Mouse (Mus musculus) kidney, embryonic 16.5 days (tissue): Measurements from ENCODE around the gene Fcrls. TPM values are rescaled to one million over a fixed set of nuclear protein-coding genes. Genes with fewer than 3 reads are reported as not detected.

ENCODE experiments used
- ATAC-seq: fragments of 200-750 bp; cut with Nextera tagmentation; 2 replicates; pipeline ENCODE4 v1.8.0; 2017; ENCODE audit warnings: moderate TSS enrichment; ENCODE audit not compliant: low FRiP score, low TSS enrichment
- H3K27ac ChIP-seq: fragments of 300-500 bp; sonication (generic); 2 replicates; pipeline ENCODE4 v1.5.1; 2014; ENCODE audit warnings: low read length
- H3K27me3 ChIP-seq: fragments of 300-500 bp; sonication (generic); 2 replicates; pipeline ENCODE4 v1.6.1; 2014; ENCODE audit warnings: low read length, control low read depth, mixed read lengths; ENCODE audit not compliant: insufficient read depth
- H3K36me3 ChIP-seq: fragments of 300-500 bp; sonication (generic); 2 replicates; pipeline ENCODE4 v1.6.1; 2014; ENCODE audit warnings: low read length, control low read depth, mixed read lengths; ENCODE audit not compliant: insufficient read depth
- H3K4me1 ChIP-seq: fragments of 300-500 bp; sonication (generic); 2 replicates; pipeline ENCODE4 v1.6.1; 2014; ENCODE audit warnings: low read length, control low read depth, mixed read lengths; ENCODE audit not compliant: insufficient read depth
- H3K4me2 ChIP-seq: fragments of 300-500 bp; sonication (generic); replicated peaks from 2 replicates; pipeline ENCODE4 v1.6.1; 2014; ENCODE audit warnings: low read depth, low read length
- H3K4me3 ChIP-seq: fragments of 300-500 bp; sonication (generic); 2 replicates; pipeline ENCODE4 v1.5.1; 2014; ENCODE audit warnings: mild to moderate bottlenecking, low read length
- H3K9ac ChIP-seq: fragments of 300-500 bp; sonication (generic); replicated peaks from 2 replicates; pipeline ENCODE4 v1.6.1; 2014; ENCODE audit warnings: low read length
- H3K9me3 ChIP-seq: fragments of 300-500 bp; sonication (generic); 2 replicates; pipeline ENCODE4 v1.6.1; 2016; ENCODE audit warnings: low read length, control low read depth
- WGBS: fragments of 180-500 bp; shearing (Covaris S2); extraction: QIAGEN DNeasy Blood & Tissue Kit; methylation state at CpG from one replicate; pipeline ENCODE4 v1.1.7; 2014; 5-methylcytosine and 5-hydroxymethylcytosine counted together
- polyA plus RNA-seq: library from polyadenylated mRNA; unstranded; fragments of >200 nt; fragmentation: Nextera tagmentation; extraction: Ambion mirVana; gene quantifications from 2 replicates; pipeline ENCODE4 v1.2.1, GENCODE M21; 2015

The Fcrls gene
- polyA plus RNA-seq: 5.4 and 5.6 TPM in 2 replicates

DNA sequence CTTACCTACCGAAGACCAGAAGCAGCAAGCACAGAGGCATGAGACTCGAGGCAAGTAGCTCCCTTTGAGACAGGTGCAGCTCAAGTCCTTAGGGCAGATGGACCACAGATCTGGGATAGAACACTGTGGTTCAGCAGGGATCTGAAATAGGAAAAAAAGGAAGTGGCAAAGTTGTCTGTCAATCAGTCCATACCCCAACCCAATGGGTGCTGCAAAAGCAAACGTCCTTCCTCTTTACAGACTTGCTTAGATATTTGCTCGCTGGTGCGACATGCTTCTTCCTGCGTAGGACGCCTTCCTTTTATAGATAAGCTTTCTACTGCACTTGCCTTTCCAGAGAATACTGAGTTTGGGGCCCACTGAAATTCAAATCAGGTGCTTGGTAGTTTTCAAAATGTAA is at the start of gene Fcrls:
Fcrls (minus strand) TSS at position 303 of the 400 bp plus-strand sequence.
- H3K4me2 ChIP-seq: no peak within 1 kb of the TSS
- ATAC-seq: no peak
- H3K9me3 ChIP-seq: no peaks in the 10 kb centered on the region
- no peaks in the 10 kb centered on the region for H3K27me3 ChIP-seq
- WGBS: 88% methylated on average over 7 of the region's 7 CpGs
- no peak within 1 kb of the TSS for H3K9ac ChIP-seq
- no peak within 1 kb of the TSS for H3K4me3 ChIP-seq
- H3K36me3 ChIP-seq: no peaks in the 10 kb centered on the region
- H3K27ac ChIP-seq: no peak within 1 kb of the TSS
- no peaks in the 10 kb centered on the region for H3K4me1 ChIP-seq

DNA sequence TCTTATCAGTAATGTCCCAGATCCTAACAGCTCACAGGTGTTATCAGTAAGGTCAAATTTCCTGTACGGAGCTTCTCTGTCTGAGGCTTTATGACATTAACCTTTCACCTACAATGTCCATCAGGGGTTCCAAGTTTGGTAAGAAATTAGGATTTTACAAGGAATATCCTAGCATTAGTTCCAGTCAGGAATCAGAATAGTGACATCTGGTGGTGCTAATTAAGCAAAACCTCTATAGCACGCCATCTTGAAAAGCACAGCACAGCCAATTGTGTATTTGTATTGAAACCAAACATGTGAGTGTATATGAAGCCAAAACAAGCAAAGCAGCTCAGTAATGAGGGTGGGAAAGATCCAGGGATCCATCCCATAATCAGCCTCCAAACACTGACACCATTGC is 46.4 kb upstream of the Fcrls start:
- 66% methylated on average over 2 of the region's 2 CpGs for WGBS
- Histone ChIP-seq H3K4me2 (no peak overlapping the region), H3K36me3 (no peaks in the 10 kb centered on the region), H3K9me3 (no peaks in the 10 kb centered on the region), H3K4me1 (no peaks in the 10 kb centered on the region), H3K4me3 (no peak overlapping the region), H3K27ac (no peak overlapping the region), H3K27me3 (no peaks in the 10 kb centered on the region), H3K9ac (no peak overlapping the region)
- no peak for ATAC-seq

DNA sequence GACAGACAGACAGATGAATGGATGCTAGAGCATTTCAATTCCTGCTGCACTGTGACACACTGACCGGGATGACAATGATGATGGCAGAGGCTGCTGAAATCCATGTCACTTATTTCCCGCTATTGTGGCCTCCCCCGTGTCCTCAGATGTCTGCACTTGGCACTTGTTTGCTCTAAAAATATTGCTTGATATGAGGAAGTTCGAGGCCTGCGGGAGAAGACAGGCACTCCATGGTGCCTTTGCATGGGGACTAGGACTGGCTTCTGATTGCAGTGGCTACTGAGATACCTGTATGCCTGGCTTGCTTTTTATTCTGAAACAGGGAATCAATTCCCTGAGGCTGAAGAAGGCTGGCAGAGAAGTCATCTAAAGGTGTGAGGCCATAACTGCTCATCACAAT is 36.4 kb upstream of the Fcrls start:
- no peak overlapping the region for H3K27ac ChIP-seq
- no peaks in the 10 kb centered on the region for H3K9me3 ChIP-seq
- no peaks in the 10 kb centered on the region for H3K4me1 ChIP-seq
- WGBS: 78% methylated on average over 5 of the region's 5 CpGs
- ATAC-seq: no peak
- no peaks in the 10 kb centered on the region for H3K27me3 ChIP-seq
- H3K36me3 ChIP-seq: no peaks in the 10 kb centered on the region
- no peak overlapping the region for H3K4me2 ChIP-seq
- no peak overlapping the region for H3K9ac ChIP-seq
- H3K4me3 ChIP-seq: no peak overlapping the region

DNA sequence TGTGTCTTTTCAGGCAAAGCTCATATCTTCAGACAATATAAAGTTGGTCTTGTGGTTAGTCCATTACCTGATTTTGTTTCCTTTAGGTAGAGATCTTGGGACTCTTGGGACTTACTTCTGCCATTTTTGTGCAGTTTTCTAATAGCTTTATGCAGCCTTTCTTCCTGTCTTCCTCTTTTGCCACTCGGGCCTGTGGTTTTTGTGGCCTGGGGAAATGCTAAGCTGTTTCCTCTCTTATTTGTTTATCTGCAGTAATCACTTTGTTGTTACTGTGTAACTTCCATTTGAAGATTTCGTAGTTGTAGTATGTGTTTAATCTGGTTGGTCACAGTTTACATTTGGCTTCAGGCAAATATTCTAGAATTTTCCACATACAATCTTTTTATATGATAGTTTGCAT is 10.8 kb upstream of the Fcrls start:
- no peak overlapping the region for H3K27ac ChIP-seq
- H3K27me3 ChIP-seq: no peaks in the 10 kb centered on the region
- H3K4me3 ChIP-seq: no peak overlapping the region
- no peaks in the 10 kb centered on the region for H3K9me3 ChIP-seq
- H3K4me1 ChIP-seq: no peaks in the 10 kb centered on the region
- no peak overlapping the region for H3K9ac ChIP-seq
- H3K36me3 ChIP-seq: no peaks in the 10 kb centered on the region
- ATAC-seq: no peak
- WGBS: 65% methylated on average over 2 of the region's 2 CpGs
- H3K4me2 ChIP-seq: no peak overlapping the region

DNA sequence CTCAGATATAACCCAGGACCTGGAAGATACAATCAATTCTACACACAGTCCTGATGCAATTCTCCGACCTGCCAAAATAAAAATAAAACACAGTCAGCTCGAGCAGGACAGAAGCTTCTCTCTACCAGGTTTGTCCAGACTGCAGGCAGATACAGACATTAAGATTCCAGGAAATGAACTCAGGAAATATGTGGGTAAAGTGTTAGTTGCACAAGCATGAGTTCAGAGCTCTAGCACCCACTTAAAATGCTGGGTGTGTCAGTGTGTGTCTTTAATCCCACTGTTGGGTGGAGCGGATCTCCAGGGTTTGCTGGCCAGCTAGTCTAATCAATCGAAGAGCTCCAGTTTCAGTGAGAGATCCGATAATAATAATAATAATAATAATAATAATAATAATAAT is 3.0 kb upstream of the Fcrls start:
- no peak for ATAC-seq
- H3K4me3 ChIP-seq: no peak overlapping the region
- no peaks in the 10 kb centered on the region for H3K9me3 ChIP-seq
- WGBS: 66% methylated on average over 5 of the region's 5 CpGs
- no peak overlapping the region for H3K27ac ChIP-seq
- no peaks in the 10 kb centered on the region for H3K36me3 ChIP-seq
- H3K27me3 ChIP-seq: no peaks in the 10 kb centered on the region
- no peak overlapping the region for H3K9ac ChIP-seq
- no peaks in the 10 kb centered on the region for H3K4me1 ChIP-seq
- H3K4me2 ChIP-seq: no peak overlapping the region

DNA sequence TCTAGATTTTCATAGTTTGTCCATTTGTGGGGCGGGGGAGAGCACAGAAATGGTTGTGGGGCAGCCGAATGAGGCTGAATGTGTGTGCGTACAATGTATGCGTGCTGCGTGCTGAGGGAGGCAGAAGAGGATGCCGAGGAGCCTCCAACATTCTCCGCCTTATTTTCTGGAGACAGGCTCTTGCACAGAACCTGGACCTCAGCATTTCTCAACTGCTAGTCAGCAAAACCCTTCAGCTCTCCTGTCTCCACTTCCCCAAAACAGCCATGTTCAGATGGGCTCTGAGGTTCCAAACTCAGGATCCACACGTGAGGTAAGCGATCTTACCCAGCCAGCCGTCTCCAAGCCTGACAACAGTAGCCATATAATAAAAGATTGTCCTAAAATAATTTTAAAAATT is 8.3 kb downstream of the Fcrls start:
- Histone ChIP-seq H3K36me3 (no peaks in the 10 kb centered on the region), H3K4me3 (no peak overlapping the region), H3K9me3 (no peaks in the 10 kb centered on the region), H3K4me2 (no peak overlapping the region), H3K4me1 (no peaks in the 10 kb centered on the region), H3K27me3 (no peaks in the 10 kb centered on the region), H3K9ac (no peak overlapping the region), H3K27ac (no peak overlapping the region)
- 86% methylated on average over 10 of the region's 10 CpGs for WGBS
- no peak for ATAC-seq

DNA sequence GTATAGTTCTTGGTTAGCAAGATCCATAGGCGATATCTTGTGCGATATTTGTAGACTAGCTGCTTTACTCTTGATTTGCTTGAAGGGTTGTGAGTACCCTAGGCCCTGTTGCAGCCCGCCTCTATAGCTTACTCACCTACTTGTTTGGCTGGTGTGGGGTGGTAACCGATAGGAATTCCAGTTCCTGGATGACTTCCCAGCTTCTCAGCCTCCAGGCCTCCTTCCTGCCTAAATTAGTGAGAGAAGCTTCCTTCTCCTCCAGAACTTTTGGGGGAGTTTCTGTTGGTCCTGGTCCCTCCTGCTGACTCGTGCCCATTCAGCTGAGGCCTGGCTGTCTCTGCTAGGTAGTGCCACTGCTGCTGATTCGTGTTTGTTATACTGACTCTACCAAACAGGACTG is 14.0 kb downstream of the Fcrls start:
- H3K4me1 ChIP-seq: no peaks in the 10 kb centered on the region
- no peak overlapping the region for H3K4me2 ChIP-seq
- no peak overlapping the region for H3K9ac ChIP-seq
- H3K9me3 ChIP-seq: no peaks in the 10 kb centered on the region
- H3K27ac ChIP-seq: no peak overlapping the region
- no peaks in the 10 kb centered on the region for H3K36me3 ChIP-seq
- no peak for ATAC-seq
- no peaks in the 10 kb centered on the region for H3K27me3 ChIP-seq
- WGBS: 80% methylated on average over 6 of the region's 6 CpGs
- H3K4me3 ChIP-seq: no peak overlapping the region

DNA sequence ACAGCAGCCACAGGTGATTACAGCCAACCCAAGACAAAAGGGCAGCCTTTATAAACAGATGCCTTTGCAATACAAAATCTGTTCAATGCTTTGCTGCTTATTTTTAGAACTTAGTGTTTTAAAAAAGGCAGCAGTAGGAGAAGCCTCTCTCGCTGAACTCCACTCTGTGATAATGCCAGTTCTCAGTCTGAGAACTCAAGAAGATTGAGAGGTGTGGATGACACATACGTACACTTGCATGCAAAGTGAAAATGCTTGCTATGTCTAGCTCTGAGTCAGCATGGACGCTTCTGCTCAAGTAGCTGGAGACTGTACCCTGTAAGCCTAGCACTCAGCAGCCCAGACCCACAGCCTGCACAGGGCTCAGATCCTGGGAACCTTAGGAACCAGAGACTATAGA is 16.2 kb downstream of the Fcrls start:
- Histone ChIP-seq H3K4me3 (no peak overlapping the region), H3K36me3 (no peaks in the 10 kb centered on the region), H3K4me2 (no peak overlapping the region), H3K9ac (no peak overlapping the region), H3K9me3 (no peaks in the 10 kb centered on the region), H3K4me1 (no peaks in the 10 kb centered on the region), H3K27ac (no peak overlapping the region), H3K27me3 (no peaks in the 10 kb centered on the region)
- ATAC-seq: no peak
- WGBS: 75% methylated on average over 3 of the region's 3 CpGs

DNA sequence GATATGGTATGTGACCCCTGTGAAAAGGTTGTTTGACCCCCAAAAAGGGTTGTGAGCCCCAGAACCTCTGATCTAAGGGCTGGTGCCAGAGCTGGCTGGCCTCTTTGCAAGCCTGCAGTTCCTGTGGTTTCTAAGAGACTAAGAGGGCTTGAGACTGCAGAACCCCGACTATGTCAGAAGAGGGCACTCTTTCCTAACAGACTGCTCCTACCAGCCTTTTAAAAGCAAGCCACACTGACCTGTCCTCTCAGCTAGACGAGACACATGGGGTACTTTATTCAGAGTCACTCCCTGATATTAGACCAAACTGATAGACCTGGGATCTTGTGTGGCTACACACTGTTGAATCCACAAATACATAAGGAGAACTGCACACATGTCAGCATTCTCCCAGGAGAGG is 19.9 kb downstream of the Fcrls start:
- Histone ChIP-seq H3K4me3 (no peak overlapping the region), H3K9me3 (no peaks in the 10 kb centered on the region), H3K27me3 (no peaks in the 10 kb centered on the region), H3K27ac (no peak overlapping the region), H3K4me1 (no peaks in the 10 kb centered on the region), H3K9ac (no peak overlapping the region), H3K4me2 (no peak overlapping the region), H3K36me3 (no peaks in the 10 kb centered on the region)
- ATAC-seq: peak; percentile 46; the same call in 1 of the 2 replicates
- WGBS: 1% methylated on average over 2 of the region's 2 CpGs

DNA sequence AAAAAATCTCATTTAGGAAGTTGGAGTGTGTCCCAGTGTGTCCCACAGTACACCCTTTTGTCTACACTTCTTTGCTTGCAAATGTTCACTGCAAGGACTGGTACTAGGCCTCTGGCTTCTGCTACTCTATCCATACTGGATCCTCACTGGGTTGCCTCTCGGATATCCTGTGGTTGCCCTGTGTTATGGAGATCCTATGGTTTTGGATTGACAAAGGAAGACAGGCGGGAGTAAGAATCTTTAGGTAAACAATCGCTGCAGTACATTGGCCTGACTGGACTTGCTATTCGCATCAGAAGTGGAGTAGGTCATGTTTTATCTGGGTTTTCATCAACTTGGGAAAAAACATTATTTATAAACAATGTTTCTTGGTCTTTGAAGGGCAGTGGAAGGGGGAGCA is 22.6 kb downstream of the Fcrls start:
- Histone ChIP-seq H3K9ac (no peak overlapping the region), H3K27me3 (no peaks in the 10 kb centered on the region), H3K4me1 (no peaks in the 10 kb centered on the region), H3K4me3 (no peak overlapping the region), H3K9me3 (no peaks in the 10 kb centered on the region), H3K27ac (no peak overlapping the region), H3K4me2 (no peak overlapping the region), H3K36me3 (no peaks in the 10 kb centered on the region)
- no peak for ATAC-seq
- WGBS: 81% methylated on average over 4 of the region's 4 CpGs

DNA sequence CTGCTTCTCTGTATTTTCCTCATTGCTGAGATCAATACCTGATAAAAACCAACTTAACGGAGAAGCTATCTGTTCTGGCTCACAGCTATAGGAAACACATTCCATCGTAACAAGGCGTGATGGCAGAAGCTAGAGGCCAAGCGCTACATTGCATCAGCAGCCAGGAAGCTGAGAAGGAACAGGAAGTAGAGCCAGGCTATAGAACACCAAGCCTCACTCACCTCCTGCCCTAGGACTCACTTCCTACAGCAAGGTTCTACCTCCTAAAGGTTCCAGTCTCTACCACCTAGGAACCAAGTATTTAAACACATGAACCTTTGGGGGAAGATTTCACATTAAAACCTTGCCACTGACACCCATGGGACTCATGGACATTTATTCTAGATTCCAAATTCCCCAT is 39.9 kb downstream of the Fcrls start:
- no peak for ATAC-seq
- H3K4me1 ChIP-seq: no peaks in the 10 kb centered on the region
- H3K36me3 ChIP-seq: no peaks in the 10 kb centered on the region
- no peaks in the 10 kb centered on the region for H3K27me3 ChIP-seq
- no peak overlapping the region for H3K9ac ChIP-seq
- no peak overlapping the region for H3K4me3 ChIP-seq
- 88% methylated on average over 4 of the region's 4 CpGs for WGBS
- no peak overlapping the region for H3K4me2 ChIP-seq
- no peak overlapping the region for H3K27ac ChIP-seq
- no peaks in the 10 kb centered on the region for H3K9me3 ChIP-seq
